Mouse (Mus musculus) ES-E14 (cell line): Measurements from ENCODE around the gene Nectin1.

Experiments used
- CHD2 ChIP-seq: IDR thresholded peaks from 2 replicates; pipeline ENCODE4 v1.6.1; 2014; ENCODE audit warnings: mild to moderate bottlenecking, low read depth, low read length, inconsistent platforms
- HCFC1 ChIP-seq: IDR thresholded peaks from 2 replicates; pipeline ENCODE4 v1.6.1; 2012; ENCODE audit warnings: low read length, inconsistent platforms, borderline replicate concordance; ENCODE audit not compliant: insufficient read depth
- MAFK ChIP-seq: IDR thresholded peaks from 2 replicates; pipeline ENCODE4 v1.6.1; 2014; ENCODE audit warnings: mild to moderate bottlenecking, low read depth, low read length, inconsistent platforms; ENCODE audit not compliant: insufficient read depth
- ZNF384 ChIP-seq: IDR thresholded peaks from 2 replicates; pipeline ENCODE4 v1.6.1; 2012; ENCODE audit warnings: low read depth, low read length, inconsistent platforms

DNA sequence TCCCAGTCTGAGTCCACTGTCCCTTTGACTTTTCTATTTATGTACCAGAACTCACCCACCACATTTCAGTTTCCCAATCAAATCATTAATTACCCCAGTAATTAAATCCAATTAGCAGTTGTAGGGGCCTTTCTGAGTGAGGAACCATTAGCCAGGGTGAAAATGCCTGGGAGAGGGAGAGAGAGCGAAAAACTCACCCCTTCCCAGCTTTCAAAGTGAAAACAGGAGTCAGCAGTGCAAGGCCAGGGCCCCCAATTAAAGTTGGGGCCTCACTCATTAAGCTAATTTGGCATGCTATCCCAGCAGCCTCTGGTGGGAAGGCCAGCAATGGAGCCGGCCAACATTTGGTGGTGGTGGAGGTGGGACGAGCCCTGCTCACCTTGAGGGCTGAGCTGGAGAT lies 32.4 kb downstream of the Nectin1 start:
- TF ChIP-seq HCFC1: no peak
- no peak for TF ChIP-seq MAFK
- no peak for TF ChIP-seq ZNF384
- TF ChIP-seq CHD2: no peak
